Mouse (Mus musculus): ENCODE results near the gene Olfr543.

Olfr543 gene

GRCm38 (mm10) chr7:102476601-102477000 is 4.9 kb downstream of the Olfr543 start:
- DNase-seq (ENCODE audit: low read depth): no peak

- DNase-seq (ENCODE audit: low read depth): no peak
Observed at GRCm38 (mm10) chr7:102472675-102473074, 8.8 kb downstream of the Olfr543 start.

GRCm38 (mm10) chr7:102467566-102467965 is 13.9 kb downstream of the Olfr543 start:
- no peak for DNase-seq (ENCODE audit: low read depth)

GRCm38 (mm10) chr7:102458618-102459380 is 22.7 kb downstream of the Olfr543 start:
- no peak for DNase-seq (ENCODE audit: low read depth)

- DNase-seq (ENCODE audit: low read depth): no peak
Observed at GRCm38 (mm10) chr7:102446438-102446837, 35.0 kb downstream of the Olfr543 start.

GRCm38 (mm10) chr7:102444301-102444700 is 37.2 kb downstream of the Olfr543 start:
- DNase-seq (ENCODE audit: low read depth): no peak

- DNase-seq (ENCODE audit: low read depth): no peak
Observed at GRCm38 (mm10) chr7:102442432-102442831, 39.0 kb downstream of the Olfr543 start.

- DNase-seq (ENCODE audit: low read depth): peak; percentile 95
Observed at GRCm38 (mm10) chr7:102441657-102442391, 39.7 kb downstream of the Olfr543 start, which contains the start of gene Rrm1. Gene Rrm1, plus strand, starts transcription at chr7:102441695.

GRCm38 (mm10) chr7:102440822-102441656 is 40.4 kb downstream of the Olfr543 start:
- DNase-seq (ENCODE audit: low read depth): peak; percentile 23

GRCm38 (mm10) chr7:102434344-102434743 is 47.1 kb downstream of the Olfr543 start:
- DNase-seq (ENCODE audit: low read depth): no peak
